Mouse (Mus musculus): ENCODE measurements around the gene Plxnb1.
A peak's percentile ranks its signal among the peaks of the same experiment; 100 is the strongest.

Plxnb1 gene

GRCm38 (mm10) chr9:109068095-109068735 is 27.0 kb upstream of the Plxnb1 start:
- no peak for DNase-seq

- DNase-seq, result peak; percentile 94
Measured at GRCm38 (mm10) chr9:109073661-109074573, 21.3 kb upstream of the Plxnb1 start, which contains the start of gene Atrip. Gene Atrip (minus strand): TSS chr9:109074124.

GRCm38 (mm10) chr9:109080516-109080915 is 14.7 kb upstream of the Plxnb1 start:
- DNase-seq, result no peak

- DNase-seq, result no peak
Measured at GRCm38 (mm10) chr9:109081749-109082123, 13.5 kb upstream of the Plxnb1 start.

- peak; percentile 91 for DNase-seq
Measured at GRCm38 (mm10) chr9:109082124-109082800, 12.9 kb upstream of the Plxnb1 start, which contains the start of the genes Ccdc51 and Tma7. Gene Ccdc51 (plus strand): TSS chr9:109082493. Gene Tma7 (minus strand): TSS chr9:109082587.

- DNase-seq, result no peak
Measured at GRCm38 (mm10) chr9:109084922-109085321, 10.3 kb upstream of the Plxnb1 start.

GRCm38 (mm10) chr9:109087987-109088386 is 7.2 kb upstream of the Plxnb1 start:
- peak; percentile 54 for DNase-seq

GRCm38 (mm10) chr9:109090446-109090845 is 4.7 kb upstream of the Plxnb1 start:
- peak; percentile 67 for DNase-seq

GRCm38 (mm10) chr9:109091802-109092201 is 3.4 kb upstream of the Plxnb1 start:
- no peak for DNase-seq

GRCm38 (mm10) chr9:109092799-109093198 is 2.4 kb upstream of the Plxnb1 start:
- DNase-seq, result no peak

GRCm38 (mm10) chr9:109093786-109094552 is 1.2 kb upstream of the Plxnb1 start:
- DNase-seq, result peak; percentile 80

GRCm38 (mm10) chr9:109094553-109095136 is 544 bp upstream of the Plxnb1 start:
- DNase-seq, result peak; percentile 85

- DNase-seq, result no peak
Measured at GRCm38 (mm10) chr9:109096251-109096661, 1.1 kb downstream of the Plxnb1 start.

GRCm38 (mm10) chr9:109096856-109097255 is 1.7 kb downstream of the Plxnb1 start:
- DNase-seq, result no peak

- peak; percentile 68 for DNase-seq
Measured at GRCm38 (mm10) chr9:109097291-109097690, 2.1 kb downstream of the Plxnb1 start.

- no peak for DNase-seq
Measured at GRCm38 (mm10) chr9:109097831-109098230, 2.6 kb downstream of the Plxnb1 start.

GRCm38 (mm10) chr9:109098366-109098765 is 3.2 kb downstream of the Plxnb1 start:
- DNase-seq, result no peak

- DNase-seq, result peak; percentile 85
Measured at GRCm38 (mm10) chr9:109098969-109099368, 3.8 kb downstream of the Plxnb1 start.

GRCm38 (mm10) chr9:109100307-109100928 is 5.2 kb downstream of the Plxnb1 start:
- DNase-seq, result no peak

GRCm38 (mm10) chr9:109101933-109102445 is 6.8 kb downstream of the Plxnb1 start:
- DNase-seq, result no peak

- DNase-seq, result no peak
Measured at GRCm38 (mm10) chr9:109102541-109102940, 7.4 kb downstream of the Plxnb1 start.
